Mouse (Mus musculus) kidney, embryonic 15.5 days (tissue): Measurements from ENCODE around the gene Usp12. TPM values are rescaled to one million over a fixed set of nuclear protein-coding genes. Genes with fewer than 3 reads are reported as not detected.

Experiments
- ATAC-seq: fragments of 200-750 bp; cut with Nextera tagmentation; replicated peaks from 2 replicates; pipeline ENCODE4 v1.8.0; 2017; ENCODE audit warnings: moderate TSS enrichment; ENCODE audit not compliant: low FRiP score
- H3K27ac ChIP-seq: fragments of 300-500 bp; sonication (generic); 2 replicates; pipeline ENCODE4 v1.5.1; 2015; ENCODE audit warnings: mild to moderate bottlenecking, inconsistent platforms
- H3K27me3 ChIP-seq: fragments of 300-500 bp; sonication (generic); 2 replicates; pipeline ENCODE4 v1.6.1; 2015; ENCODE audit warnings: inconsistent platforms
- H3K36me3 ChIP-seq: fragments of 300-500 bp; sonication (generic); 2 replicates; pipeline ENCODE4 v1.6.1; 2015; ENCODE audit warnings: inconsistent platforms
- H3K4me1 ChIP-seq: fragments of 300-500 bp; sonication (generic); 2 replicates; pipeline ENCODE4 v1.6.1; 2015; ENCODE audit warnings: inconsistent platforms
- H3K4me2 ChIP-seq: fragments of 300-500 bp; sonication (generic); 2 replicates; pipeline ENCODE4 v1.6.1; 2015; ENCODE audit warnings: moderate library complexity, mild to moderate bottlenecking, inconsistent platforms
- H3K4me3 ChIP-seq: fragments of 300-500 bp; sonication (generic); replicated peaks from 2 replicates; pipeline ENCODE4 v1.5.1; 2015; ENCODE audit warnings: mild to moderate bottlenecking, inconsistent platforms
- H3K9ac ChIP-seq: fragments of 300-500 bp; sonication (generic); 2 replicates; pipeline ENCODE4 v1.6.1; 2015; ENCODE audit warnings: mild to moderate bottlenecking, inconsistent platforms
- H3K9me3 ChIP-seq: fragments of 300-500 bp; sonication (generic); replicated peaks from 2 replicates; pipeline ENCODE4 v1.6.1; 2016; ENCODE audit warnings: inconsistent platforms
- WGBS: fragments of 180-500 bp; shearing (Covaris S2); methylation state at CpG from one replicate; pipeline ENCODE4 v1.1.7; 2015; ENCODE audit warnings: mixed read lengths; 5-methylcytosine and 5-hydroxymethylcytosine counted together
- polyA plus RNA-seq: library from polyadenylated mRNA; unstranded; fragments of >200 nt; fragmentation: Nextera tagmentation; extraction: Ambion mirVana; gene quantifications from 2 replicates; pipeline ENCODE4 v1.2.1, GENCODE M21; 2015

Gene Usp12
- polyA plus RNA-seq, 1 experiment from 2014 or later, result 21.2 TPM

DNA sequence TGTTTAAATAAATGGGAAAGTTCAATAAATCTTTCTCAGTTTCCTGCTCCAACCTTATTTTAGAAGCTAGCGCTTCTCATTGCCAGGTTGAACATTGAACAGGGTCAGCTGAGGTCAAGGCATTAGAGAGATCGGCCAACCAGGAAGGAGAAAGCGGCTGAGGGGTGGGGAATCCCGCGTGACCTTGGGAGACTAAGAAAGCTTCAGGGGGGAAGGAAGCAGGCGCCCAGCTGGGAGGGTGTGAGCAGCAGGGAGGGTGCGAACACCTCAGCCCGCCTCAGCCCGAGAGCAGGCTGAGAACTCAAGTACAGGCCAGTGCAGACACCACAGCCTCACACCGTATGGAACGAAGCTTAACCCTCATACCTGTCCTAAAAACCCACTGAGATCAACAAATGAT is 22.8 kb downstream of the Usp12 start:
- peak; percentile 88 for ATAC-seq
- 17% methylated on average over 11 of the region's 11 CpGs for WGBS
- Histone ChIP-seq H3K4me1 (peaks cover 54% of the 10 kb centered on the region), H3K4me2 (0 out of 2 replicates have a peak overlapping the region, but pooled peaks have one; percentile 7), H3K9me3 (no peaks in the 10 kb centered on the region), H3K36me3 (peaks cover 21% of the 10 kb centered on the region), H3K9ac (no peak overlapping the region), H3K27me3 (no peaks in the 10 kb centered on the region), H3K4me3 (no peak overlapping the region), H3K27ac (peak overlapping the region; percentile 83)

DNA sequence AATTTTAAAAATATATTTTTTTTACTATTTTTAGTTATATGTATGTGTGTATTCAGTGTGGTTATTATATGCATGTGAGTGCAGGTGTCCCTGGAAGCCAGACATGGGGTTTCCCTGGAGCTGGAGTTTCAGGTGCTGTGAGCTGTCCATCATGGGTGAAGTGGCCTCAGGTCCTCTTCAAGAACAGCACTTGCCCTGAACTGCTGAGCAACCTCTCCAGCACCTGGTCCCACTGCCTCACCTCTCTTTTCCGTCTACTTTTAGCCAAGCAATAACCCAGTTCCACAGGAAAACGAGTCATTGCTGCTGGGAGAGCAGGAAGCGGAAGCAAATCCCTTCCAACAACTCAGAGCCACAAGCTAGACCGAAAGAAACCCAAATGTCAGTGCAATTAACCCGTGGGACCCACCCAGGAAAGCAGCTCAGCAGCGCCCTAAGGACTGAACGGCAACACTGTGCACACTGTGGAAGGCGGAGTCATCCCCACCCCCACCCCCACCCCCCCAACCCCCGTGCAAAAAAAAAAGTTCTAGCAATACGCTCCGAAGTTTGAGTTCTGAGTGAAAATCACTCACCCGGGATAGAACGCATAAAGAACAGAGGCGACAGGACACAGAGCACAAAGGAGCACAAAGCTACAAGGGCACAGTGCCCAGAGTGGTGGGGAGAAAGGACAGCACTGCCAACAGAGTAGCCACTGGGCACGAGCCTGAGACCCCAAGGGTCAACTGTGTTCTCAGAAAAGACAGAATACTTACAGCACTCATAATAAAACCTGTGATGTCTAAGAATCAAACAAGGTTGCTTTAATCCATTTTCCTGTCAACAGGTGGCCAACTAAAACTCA is 24.6 kb downstream of the Usp12 start:
- Histone ChIP-seq H3K4me1 (peaks cover 42% of the 10 kb centered on the region), H3K4me3 (no peak overlapping the region), H3K9ac (no peak overlapping the region), H3K4me2 (no peak overlapping the region; the same call in 1 of the 2 replicates), H3K9me3 (no peaks in the 10 kb centered on the region), H3K36me3 (peaks cover 36% of the 10 kb centered on the region), H3K27ac (peak overlapping the region; percentile 37; the same call in 1 of the 2 replicates), H3K27me3 (no peaks in the 10 kb centered on the region)
- WGBS, result 51% methylated on average over 15 of the region's 15 CpGs
- no peak for ATAC-seq

DNA sequence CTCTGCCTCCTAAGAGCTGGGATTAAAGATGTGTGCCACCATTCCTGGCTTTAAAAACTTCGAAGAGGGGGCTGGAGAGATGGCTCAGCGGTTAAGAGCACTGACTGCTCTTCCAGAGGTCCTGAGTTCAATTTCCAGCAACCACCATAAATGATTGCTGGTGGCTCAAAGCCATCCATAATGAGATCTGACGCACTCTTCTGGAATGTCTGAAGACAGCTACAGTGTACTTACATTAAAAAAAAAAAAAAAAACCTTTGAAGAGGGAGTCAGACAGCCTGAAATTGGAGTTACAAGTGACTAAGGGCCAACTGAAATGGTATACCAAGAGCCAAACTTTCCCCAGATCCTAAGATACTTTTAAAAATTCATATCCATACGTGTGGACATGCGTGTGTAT is 29.0 kb downstream of the Usp12 start:
- H3K36me3 ChIP-seq, result peaks cover 66% of the 10 kb centered on the region
- H3K9me3 ChIP-seq, result no peaks in the 10 kb centered on the region
- H3K9ac ChIP-seq, result no peak overlapping the region
- no peak overlapping the region for H3K27ac ChIP-seq
- H3K27me3 ChIP-seq, result no peaks in the 10 kb centered on the region
- peaks cover 13% of the 10 kb centered on the region for H3K4me1 ChIP-seq
- no peak overlapping the region for H3K4me2 ChIP-seq
- WGBS, result 90% methylated on average over 5 of the region's 5 CpGs
- ATAC-seq, result no peak
- no peak overlapping the region for H3K4me3 ChIP-seq

DNA sequence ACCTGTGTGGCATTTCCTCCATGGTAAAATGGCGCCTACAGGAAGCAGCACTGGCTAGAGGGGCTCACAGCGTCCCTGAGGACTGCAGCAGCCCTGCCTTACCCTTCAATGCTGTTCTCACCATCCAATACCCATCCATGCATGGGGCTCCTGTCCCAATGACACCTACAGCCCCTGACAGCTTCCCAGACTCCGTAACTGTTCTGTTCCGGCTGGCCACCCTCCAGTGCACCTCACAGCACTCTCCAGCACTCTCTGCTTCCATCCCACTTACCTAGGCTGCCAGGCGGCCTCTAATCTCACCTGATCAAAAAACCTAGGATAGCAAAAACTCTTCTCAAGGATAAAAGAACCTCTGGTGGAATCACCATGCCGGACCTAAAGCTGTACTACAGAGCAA is 35.6 kb downstream of the Usp12 start:
- Histone ChIP-seq H3K9ac (no peak overlapping the region), H3K4me1 (peaks cover 7% of the 10 kb centered on the region; the same call in 1 of the 2 replicates), H3K27ac (no peak overlapping the region), H3K9me3 (no peaks in the 10 kb centered on the region), H3K27me3 (no peaks in the 10 kb centered on the region), H3K4me3 (no peak overlapping the region), H3K36me3 (peaks cover 71% of the 10 kb centered on the region), H3K4me2 (no peak overlapping the region)
- peak; percentile 78; the same call in 1 of the 2 replicates for ATAC-seq
- WGBS, result 66% methylated on average over 6 of the region's 6 CpGs

DNA sequence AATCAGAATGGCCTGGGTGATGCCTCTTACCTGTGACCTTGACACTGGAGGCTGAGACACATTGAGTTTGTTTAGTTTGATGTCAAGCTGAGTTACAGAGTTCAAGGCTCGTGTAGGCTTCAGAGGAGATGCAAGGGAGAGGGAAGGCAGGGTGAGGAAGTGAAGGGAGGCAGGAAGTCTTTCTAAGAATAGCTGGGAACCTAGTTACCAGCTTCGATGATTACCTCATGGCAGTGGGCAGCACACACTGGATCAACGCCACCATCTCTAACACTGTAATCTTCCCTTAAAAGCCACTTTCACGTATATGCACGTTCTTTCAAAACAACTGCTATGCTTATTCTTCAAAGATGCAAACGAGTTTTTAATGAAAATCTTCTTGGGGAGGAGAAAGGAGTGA is 36.9 kb downstream of the Usp12 start:
- WGBS, result 80% methylated on average over 6 of the region's 6 CpGs
- Histone ChIP-seq H3K36me3 (peaks cover 73% of the 10 kb centered on the region), H3K9me3 (no peaks in the 10 kb centered on the region), H3K27me3 (no peaks in the 10 kb centered on the region), H3K4me1 (peaks cover 7% of the 10 kb centered on the region; the same call in 1 of the 2 replicates), H3K4me3 (no peak overlapping the region), H3K27ac (no peak overlapping the region), H3K9ac (no peak overlapping the region), H3K4me2 (no peak overlapping the region)
- ATAC-seq, result no peak

DNA sequence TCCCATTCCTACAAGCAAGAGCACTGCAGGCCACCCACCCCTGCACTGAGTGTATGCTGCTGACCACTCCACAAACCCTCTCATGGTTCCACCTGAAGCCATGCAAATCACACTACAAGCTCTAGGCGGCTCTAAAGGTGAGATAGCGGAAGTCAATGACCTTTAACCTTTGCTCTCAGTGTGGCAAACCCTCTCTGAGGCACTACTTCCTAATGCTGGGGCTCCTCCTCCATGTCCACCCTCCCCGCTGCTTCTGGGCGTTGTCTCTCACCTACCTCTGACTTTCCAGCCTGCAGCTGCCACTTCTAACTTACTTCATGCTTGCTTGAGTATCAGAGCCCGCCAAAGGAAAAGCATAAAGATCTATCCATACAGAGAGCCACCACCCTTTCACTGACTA is 37.5 kb downstream of the Usp12 start:
- Histone ChIP-seq H3K27me3 (no peaks in the 10 kb centered on the region), H3K4me1 (peaks cover 7% of the 10 kb centered on the region; the same call in 1 of the 2 replicates), H3K4me3 (no peak overlapping the region), H3K9ac (no peak overlapping the region), H3K4me2 (no peak overlapping the region), H3K27ac (no peak overlapping the region), H3K36me3 (peaks cover 72% of the 10 kb centered on the region), H3K9me3 (no peaks in the 10 kb centered on the region)
- WGBS, result 75% methylated on average over 5 of the region's 5 CpGs
- peak; percentile 49; the same call in 1 of the 2 replicates for ATAC-seq

DNA sequence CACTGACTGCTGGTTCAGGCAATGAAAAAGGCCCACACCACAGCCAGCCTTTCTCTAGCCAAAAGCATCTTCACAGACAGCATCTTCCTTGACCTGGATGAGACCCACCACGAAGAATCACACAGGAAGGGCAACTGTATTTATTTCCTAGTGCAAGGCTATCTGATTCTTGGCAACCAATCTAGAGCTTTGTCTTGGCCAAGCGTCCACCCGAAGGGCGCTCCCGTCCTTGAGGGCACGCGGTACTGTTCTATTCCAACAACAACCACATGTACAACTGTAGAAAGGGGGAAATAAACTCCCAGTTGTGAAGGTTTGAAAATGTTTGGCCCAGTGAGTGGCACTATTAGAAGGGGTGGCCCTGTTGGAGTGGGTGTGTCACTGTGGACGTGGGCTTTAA is 41.6 kb downstream of the Usp12 start:
- peaks cover 86% of the 10 kb centered on the region for H3K36me3 ChIP-seq
- H3K9me3 ChIP-seq, result no peaks in the 10 kb centered on the region
- H3K27ac ChIP-seq, result no peak overlapping the region
- H3K4me3 ChIP-seq, result no peak overlapping the region
- ATAC-seq, result no peak
- no peak overlapping the region for H3K9ac ChIP-seq
- 93% methylated on average over 8 of the region's 8 CpGs for WGBS
- no peak overlapping the region for H3K4me2 ChIP-seq
- H3K4me1 ChIP-seq, result peaks cover 1% of the 10 kb centered on the region; the same call in 1 of the 2 replicates
- H3K27me3 ChIP-seq, result no peaks in the 10 kb centered on the region

DNA sequence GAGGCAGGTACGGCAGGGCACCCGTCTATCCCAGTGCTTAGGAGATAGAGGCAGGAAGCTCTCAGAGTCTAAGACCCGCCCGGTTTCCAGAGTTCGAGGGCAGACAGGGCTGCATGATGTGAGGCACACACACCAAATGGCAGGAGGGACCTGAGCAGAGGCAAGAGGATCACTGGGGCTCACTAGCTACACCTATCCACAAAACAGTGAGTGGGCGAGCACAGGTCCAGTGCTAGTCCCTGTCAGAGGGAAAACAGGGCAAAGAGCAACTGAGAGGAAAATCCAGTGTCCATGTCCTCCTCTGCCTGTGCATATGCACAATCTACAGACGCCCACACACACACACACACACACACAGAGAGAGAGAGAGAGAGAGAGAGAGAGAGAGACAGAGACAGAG is 43.8 kb downstream of the Usp12 start:
- peaks cover 75% of the 10 kb centered on the region for H3K36me3 ChIP-seq
- 84% methylated on average over 7 of the region's 7 CpGs for WGBS

DNA sequence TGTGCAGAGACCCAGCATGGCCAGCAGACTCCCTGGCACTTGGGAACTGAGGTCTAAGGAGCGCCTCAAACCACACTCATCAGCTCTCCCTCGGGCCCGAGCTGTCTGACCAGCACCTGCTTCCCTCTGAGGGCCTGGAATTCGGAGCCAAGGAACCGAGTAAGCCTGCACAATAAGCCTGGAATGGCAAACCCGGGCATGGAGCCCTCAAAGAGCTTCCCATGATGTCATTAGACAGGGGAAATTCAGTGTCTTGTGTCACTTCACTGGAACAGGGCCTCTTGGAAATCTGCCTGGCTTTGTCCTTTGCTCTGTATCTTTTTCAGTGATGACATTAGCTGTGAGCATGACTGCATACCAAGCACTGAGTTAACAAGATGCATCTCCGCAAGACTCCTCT is 44.5 kb downstream of the Usp12 start:
- Histone ChIP-seq H3K9me3 (no peaks in the 10 kb centered on the region), H3K36me3 (peaks cover 69% of the 10 kb centered on the region), H3K4me1 (no peaks in the 10 kb centered on the region), H3K4me2 (no peak overlapping the region), H3K9ac (no peak overlapping the region), H3K27me3 (no peaks in the 10 kb centered on the region), H3K4me3 (no peak overlapping the region), H3K27ac (no peak overlapping the region)
- ATAC-seq, result no peak
- 91% methylated on average over 7 of the region's 7 CpGs for WGBS

More for the DNA sequence above, 43.8 kb downstream of the Usp12 start:
- Histone ChIP-seq H3K27me3 (no peaks in the 10 kb centered on the region), H3K9me3 (no peaks in the 10 kb centered on the region), H3K4me3 (no peak overlapping the region), H3K9ac (no peak overlapping the region), H3K4me1 (no peaks in the 10 kb centered on the region), H3K27ac (no peak overlapping the region), H3K4me2 (no peak overlapping the region)
- ATAC-seq, result no peak

DNA sequence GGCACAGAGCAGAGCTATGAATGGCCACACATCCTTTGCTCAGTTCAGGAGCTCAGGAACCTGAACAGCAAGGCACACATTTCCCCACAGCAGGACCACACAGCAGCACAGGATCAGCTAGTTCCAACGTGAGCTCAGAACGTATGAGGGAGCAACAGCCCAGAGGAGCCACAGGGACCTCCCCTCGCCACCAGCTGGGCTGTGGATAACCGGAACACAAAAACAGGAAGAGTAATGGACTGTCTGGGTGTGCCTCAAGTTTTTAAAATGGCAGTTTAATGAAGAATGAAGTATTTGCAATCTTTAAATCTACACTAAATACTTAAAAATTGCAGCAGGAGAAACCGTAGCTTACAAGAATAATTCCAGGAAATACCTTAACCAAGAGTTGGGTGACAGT is 44.9 kb downstream of the Usp12 start:
- H3K4me2 ChIP-seq, result no peak overlapping the region
- WGBS, result 84% methylated on average over 5 of the region's 5 CpGs
- H3K4me3 ChIP-seq, result no peak overlapping the region
- ATAC-seq, result no peak
- peaks cover 67% of the 10 kb centered on the region for H3K36me3 ChIP-seq
- no peak overlapping the region for H3K27ac ChIP-seq
- no peaks in the 10 kb centered on the region for H3K4me1 ChIP-seq
- H3K9me3 ChIP-seq, result no peaks in the 10 kb centered on the region
- H3K9ac ChIP-seq, result no peak overlapping the region
- H3K27me3 ChIP-seq, result no peaks in the 10 kb centered on the region

DNA sequence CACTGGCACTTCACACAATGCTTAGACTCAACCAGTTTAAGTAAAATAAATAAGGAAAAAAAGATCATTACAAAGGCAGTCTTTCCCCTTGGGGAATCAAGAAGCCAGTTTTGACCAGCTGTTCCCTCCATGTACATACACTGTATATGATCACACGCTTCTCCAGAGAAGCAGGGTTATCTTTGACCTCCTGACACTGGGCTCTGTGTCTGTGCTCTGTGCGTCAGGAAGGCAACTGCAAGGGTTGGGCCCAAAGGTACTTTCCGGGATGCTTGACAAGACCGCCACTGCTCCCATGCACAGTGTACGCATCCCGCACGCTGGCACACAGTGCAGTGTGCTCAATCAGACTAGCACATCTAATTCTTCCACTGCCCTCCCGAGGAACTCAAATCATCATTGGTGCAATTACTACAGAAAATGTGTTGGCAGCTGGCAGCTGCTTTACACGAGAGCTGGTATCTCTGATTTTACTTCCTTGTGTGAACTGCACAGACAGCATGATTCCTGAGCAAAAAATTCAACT is 57.8 kb downstream of the Usp12 start:
- no peaks in the 10 kb centered on the region for H3K4me1 ChIP-seq
- no peaks in the 10 kb centered on the region for H3K9me3 ChIP-seq
- no peak overlapping the region for H3K9ac ChIP-seq
- no peaks in the 10 kb centered on the region for H3K27me3 ChIP-seq
- peaks cover 69% of the 10 kb centered on the region for H3K36me3 ChIP-seq
- no peak for ATAC-seq
- H3K27ac ChIP-seq, result no peak overlapping the region
- 90% methylated on average over 9 of the region's 9 CpGs for WGBS
- no peak overlapping the region for H3K4me3 ChIP-seq
- no peak overlapping the region for H3K4me2 ChIP-seq

DNA sequence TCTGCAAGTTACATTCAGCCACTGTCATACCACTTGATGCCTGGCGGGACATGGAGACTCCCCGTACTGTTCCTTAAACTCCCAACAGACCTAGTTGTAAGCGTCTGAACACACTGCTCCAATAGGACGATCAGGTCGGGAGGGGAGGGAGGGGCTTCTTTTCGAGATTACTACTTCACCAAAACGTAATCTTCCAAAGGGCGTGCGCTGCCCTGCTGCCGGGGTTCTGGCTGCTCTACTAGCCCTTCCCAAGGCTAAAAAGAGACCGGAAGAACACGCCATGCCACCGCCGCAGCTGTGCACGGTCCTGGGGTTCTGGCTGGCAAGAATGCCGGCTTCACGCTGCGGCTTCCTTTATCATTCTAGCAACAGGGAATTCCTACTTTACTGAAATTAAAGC is 58.5 kb downstream of the Usp12 start:
- WGBS, result 87% methylated on average over 18 of the region's 18 CpGs
- no peak overlapping the region for H3K9ac ChIP-seq
- H3K9me3 ChIP-seq, result no peaks in the 10 kb centered on the region
- no peak overlapping the region for H3K27ac ChIP-seq
- peaks cover 67% of the 10 kb centered on the region for H3K36me3 ChIP-seq
- ATAC-seq, result no peak
- no peaks in the 10 kb centered on the region for H3K27me3 ChIP-seq
- no peak overlapping the region for H3K4me2 ChIP-seq
- no peak overlapping the region for H3K4me3 ChIP-seq
- no peaks in the 10 kb centered on the region for H3K4me1 ChIP-seq
